Mouse (Mus musculus): ENCODE measurements around the gene Shisal2a. TPM values are rescaled to one million over a fixed set of nuclear protein-coding genes. Genes with fewer than 3 reads are reported as not detected.

Shisal2a gene
- polyA plus RNA-seq, 1 experiment from 2014 or later, result 2.7 TPM

GRCm38 (mm10) chr4:108338321-108338733, 44.8 kb downstream of the Shisal2a start:
- Histone ChIP-seq H3K9ac (ENCODE audit: low read length) (no peak overlapping the region), H3K27me3 (ENCODE audit: control insufficient read depth, insufficient read depth, low read length) (no peaks in the 10 kb centered on the region), H3K4me2 (ENCODE audit: low read depth) (no peak overlapping the region), H3K9me3 (ENCODE audit: control insufficient read depth, low read length) (no peaks in the 10 kb centered on the region), H3K4me1 (ENCODE audit: control insufficient read depth, insufficient read depth, low read length) (no peaks in the 10 kb centered on the region), H3K4me3 (ENCODE audit: low read depth, low read length) (no peak overlapping the region), H3K27ac (ENCODE audit: low read depth, low read length) (no peak overlapping the region), H3K36me3 (ENCODE audit: control insufficient read depth, insufficient read depth, low read length) (peaks cover 6% of the 10 kb centered on the region)
- ATAC-seq (ENCODE audit: insufficient read depth, low FRiP score, low TSS enrichment), result no peak
- WGBS, result 56% methylated on average over 9 of the region's 9 CpGs
- no peak for DNase-seq (ENCODE audit: low spot score)

GRCm38 (mm10) chr4:108337817-108338216, 45.3 kb downstream of the Shisal2a start:
- H3K4me2 ChIP-seq (ENCODE audit: low read depth), result no peak overlapping the region
- WGBS, result 31% methylated on average over 3 of the region's 3 CpGs
- DNase-seq (ENCODE audit: low spot score), result no peak
- no peak overlapping the region for H3K9ac ChIP-seq (ENCODE audit: low read length)
- no peak overlapping the region for H3K4me3 ChIP-seq (ENCODE audit: low read depth, low read length)
- peaks cover 6% of the 10 kb centered on the region for H3K36me3 ChIP-seq (ENCODE audit: control insufficient read depth, insufficient read depth, low read length)
- ATAC-seq (ENCODE audit: insufficient read depth, low FRiP score, low TSS enrichment), result no peak
- H3K27ac ChIP-seq (ENCODE audit: low read depth, low read length), result no peak overlapping the region
- no peaks in the 10 kb centered on the region for H3K27me3 ChIP-seq (ENCODE audit: control insufficient read depth, insufficient read depth, low read length)
- H3K4me1 ChIP-seq (ENCODE audit: control insufficient read depth, insufficient read depth, low read length), result no peaks in the 10 kb centered on the region
- H3K9me3 ChIP-seq (ENCODE audit: control insufficient read depth, low read length), result no peaks in the 10 kb centered on the region

- Histone ChIP-seq H3K4me2 (ENCODE audit: low read depth) (no peak overlapping the region), H3K27me3 (ENCODE audit: control insufficient read depth, insufficient read depth, low read length) (no peaks in the 10 kb centered on the region), H3K4me3 (ENCODE audit: low read depth, low read length) (no peak overlapping the region), H3K27ac (ENCODE audit: low read depth, low read length) (no peak overlapping the region), H3K36me3 (ENCODE audit: control insufficient read depth, insufficient read depth, low read length) (peaks cover 6% of the 10 kb centered on the region), H3K9me3 (ENCODE audit: control insufficient read depth, low read length) (no peaks in the 10 kb centered on the region), H3K9ac (ENCODE audit: low read length) (no peak overlapping the region), H3K4me1 (ENCODE audit: control insufficient read depth, insufficient read depth, low read length) (no peaks in the 10 kb centered on the region)
- ATAC-seq (ENCODE audit: insufficient read depth, low FRiP score, low TSS enrichment), result no peak
- DNase-seq (ENCODE audit: low spot score), result no peak
- WGBS, result 78% methylated on average over 2 of the region's 2 CpGs
Measured at GRCm38 (mm10) chr4:108336765-108337164, 46.4 kb downstream of the Shisal2a start.

- peaks cover 6% of the 10 kb centered on the region for H3K36me3 ChIP-seq (ENCODE audit: control insufficient read depth, insufficient read depth, low read length)
- H3K4me1 ChIP-seq (ENCODE audit: control insufficient read depth, insufficient read depth, low read length), result no peaks in the 10 kb centered on the region
- H3K9ac ChIP-seq (ENCODE audit: low read length), result no peak overlapping the region
- no peak for DNase-seq (ENCODE audit: low spot score)
- no peak overlapping the region for H3K4me3 ChIP-seq (ENCODE audit: low read depth, low read length)
- H3K27ac ChIP-seq (ENCODE audit: low read depth, low read length), result no peak overlapping the region
- no peaks in the 10 kb centered on the region for H3K9me3 ChIP-seq (ENCODE audit: control insufficient read depth, low read length)
- H3K4me2 ChIP-seq (ENCODE audit: low read depth), result no peak overlapping the region
- 89% methylated on average over 6 of the region's 6 CpGs for WGBS
- no peaks in the 10 kb centered on the region for H3K27me3 ChIP-seq (ENCODE audit: control insufficient read depth, insufficient read depth, low read length)
- ATAC-seq (ENCODE audit: insufficient read depth, low FRiP score, low TSS enrichment), result no peak
Measured at GRCm38 (mm10) chr4:108335413-108335812, 47.7 kb downstream of the Shisal2a start.

GRCm38 (mm10) chr4:108332041-108332440, 51.1 kb downstream of the Shisal2a start:
- no peak for ATAC-seq (ENCODE audit: insufficient read depth, low FRiP score, low TSS enrichment)
- Histone ChIP-seq H3K4me2 (ENCODE audit: low read depth) (no peak overlapping the region), H3K27ac (ENCODE audit: low read depth, low read length) (no peak overlapping the region), H3K4me3 (ENCODE audit: low read depth, low read length) (no peak overlapping the region), H3K4me1 (ENCODE audit: control insufficient read depth, insufficient read depth, low read length) (no peaks in the 10 kb centered on the region), H3K36me3 (ENCODE audit: control insufficient read depth, insufficient read depth, low read length) (peaks cover 2% of the 10 kb centered on the region), H3K9me3 (ENCODE audit: control insufficient read depth, low read length) (no peaks in the 10 kb centered on the region), H3K27me3 (ENCODE audit: control insufficient read depth, insufficient read depth, low read length) (no peaks in the 10 kb centered on the region), H3K9ac (ENCODE audit: low read length) (no peak overlapping the region)
- DNase-seq (ENCODE audit: low spot score), result no peak
- 89% methylated on average over 9 of the region's 9 CpGs for whole genome bisulfite sequencing

GRCm38 (mm10) chr4:108329840-108330239, 53.3 kb downstream of the Shisal2a start:
- Histone ChIP-seq H3K36me3 (ENCODE audit: control insufficient read depth, insufficient read depth, low read length) (no peaks in the 10 kb centered on the region; the same call in 1 of the 2 replicates), H3K4me3 (ENCODE audit: low read depth, low read length) (no peak overlapping the region), H3K4me2 (ENCODE audit: low read depth) (no peak overlapping the region), H3K4me1 (ENCODE audit: control insufficient read depth, insufficient read depth, low read length) (no peaks in the 10 kb centered on the region), H3K9me3 (ENCODE audit: control insufficient read depth, low read length) (no peaks in the 10 kb centered on the region), H3K9ac (ENCODE audit: low read length) (no peak overlapping the region), H3K27me3 (ENCODE audit: control insufficient read depth, insufficient read depth, low read length) (no peaks in the 10 kb centered on the region), H3K27ac (ENCODE audit: low read depth, low read length) (no peak overlapping the region)
- 93% methylated on average over 6 of the region's 6 CpGs for WGBS
- ATAC-seq (ENCODE audit: insufficient read depth, low FRiP score, low TSS enrichment), result no peak
- DNase-seq (ENCODE audit: low spot score), result no peak

GRCm38 (mm10) chr4:108327730-108328484, 55.2 kb downstream of the Shisal2a start, which contains the start of gene Coa7:
Gene Coa7, plus strand, starts transcription at chr4:108328140.
- no peaks in the 10 kb centered on the region for H3K9me3 ChIP-seq (ENCODE audit: control insufficient read depth, low read length)
- H3K4me1 ChIP-seq (ENCODE audit: control insufficient read depth, insufficient read depth, low read length), result no peaks in the 10 kb centered on the region
- DNase-seq (ENCODE audit: low spot score), result peak; percentile 99
- H3K27me3 ChIP-seq (ENCODE audit: control insufficient read depth, insufficient read depth, low read length), result no peaks in the 10 kb centered on the region
- H3K9ac ChIP-seq (ENCODE audit: low read length), result peak within 1 kb of the TSS; percentile 57
- H3K4me3 ChIP-seq (ENCODE audit: low read depth, low read length), result peak within 1 kb of the TSS; percentile 66
- peak within 1 kb of the TSS; percentile 54 for H3K4me2 ChIP-seq (ENCODE audit: low read depth)
- H3K27ac ChIP-seq (ENCODE audit: low read depth, low read length), result peak within 1 kb of the TSS; percentile 62
- WGBS, result 2% methylated on average over 44 of the region's 45 CpGs
- ATAC-seq (ENCODE audit: insufficient read depth, low FRiP score, low TSS enrichment), result peak; percentile 94
- no peaks in the 10 kb centered on the region; the same call in 1 of the 2 replicates for H3K36me3 ChIP-seq (ENCODE audit: control insufficient read depth, insufficient read depth, low read length)

- WGBS, result 36% methylated on average over 6 of the region's 6 CpGs
- Histone ChIP-seq H3K9me3 (ENCODE audit: control insufficient read depth, low read length) (no peaks in the 10 kb centered on the region), H3K9ac (ENCODE audit: low read length) (peak overlapping the region; percentile 53), H3K4me1 (ENCODE audit: control insufficient read depth, insufficient read depth, low read length) (no peaks in the 10 kb centered on the region), H3K27me3 (ENCODE audit: control insufficient read depth, insufficient read depth, low read length) (no peaks in the 10 kb centered on the region), H3K4me2 (ENCODE audit: low read depth) (peak overlapping the region; percentile 54), H3K4me3 (ENCODE audit: low read depth, low read length) (peak overlapping the region; percentile 66), H3K36me3 (ENCODE audit: control insufficient read depth, insufficient read depth, low read length) (no peaks in the 10 kb centered on the region; the same call in 1 of the 2 replicates), H3K27ac (ENCODE audit: low read depth, low read length) (no peak overlapping the region; the same call in 1 of the 2 replicates)
- DNase-seq (ENCODE audit: low spot score) (peak; percentile 29), ATAC-seq (ENCODE audit: insufficient read depth, low FRiP score, low TSS enrichment) (no peak)
Measured at GRCm38 (mm10) chr4:108327071-108327579, 56.0 kb downstream of the Shisal2a start.

GRCm38 (mm10) chr4:108323588-108323987, 59.6 kb downstream of the Shisal2a start:
- no peak overlapping the region for H3K9ac ChIP-seq (ENCODE audit: low read length)
- no peaks in the 10 kb centered on the region for H3K9me3 ChIP-seq (ENCODE audit: control insufficient read depth, low read length)
- no peaks in the 10 kb centered on the region for H3K4me1 ChIP-seq (ENCODE audit: control insufficient read depth, insufficient read depth, low read length)
- H3K4me3 ChIP-seq (ENCODE audit: low read depth, low read length), result no peak overlapping the region
- WGBS, result 73% methylated on average over 5 of the region's 5 CpGs
- ATAC-seq (ENCODE audit: insufficient read depth, low FRiP score, low TSS enrichment) (no peak), DNase-seq (ENCODE audit: low spot score) (no peak)
- H3K4me2 ChIP-seq (ENCODE audit: low read depth), result no peak overlapping the region
- no peak overlapping the region for H3K27ac ChIP-seq (ENCODE audit: low read depth, low read length)
- H3K36me3 ChIP-seq (ENCODE audit: control insufficient read depth, insufficient read depth, low read length), result no peaks in the 10 kb centered on the region
- no peaks in the 10 kb centered on the region for H3K27me3 ChIP-seq (ENCODE audit: control insufficient read depth, insufficient read depth, low read length)
